Mouse (Mus musculus) heart, adult 2 months (tissue): ENCODE measurements around the gene Wdr18. TPM values are rescaled to one million over a fixed set of nuclear protein-coding genes. Genes with fewer than 3 reads are reported as not detected.

Source experiments
- DNase-seq, 2 experiments: peaks; one replicate each; pipeline ENCODE4 v3.0.0; 2021
- H3K27ac ChIP-seq: fragments of 200-600 bp; 2 replicates; pipeline ENCODE4 v1.8.1; 2022
- H3K27me3 ChIP-seq: fragments of 200-500 bp; 2 replicates; pipeline ENCODE4 v1.6.1; 2012; ENCODE audit warnings: mild to moderate bottlenecking, low read length, inconsistent platforms, mixed read lengths; ENCODE audit not compliant: control insufficient read depth, insufficient read depth
- H3K36me3 ChIP-seq: fragments of 200-500 bp; 2 replicates; pipeline ENCODE4 v1.6.1; 2012; ENCODE audit warnings: low read length, inconsistent platforms; ENCODE audit not compliant: control insufficient read depth, insufficient read depth
- H3K4me1 ChIP-seq: fragments of 200-500 bp; 2 replicates; pipeline ENCODE4 v1.6.1; 2011; ENCODE audit warnings: low read length; ENCODE audit not compliant: control insufficient read depth, insufficient read depth
- H3K4me3 ChIP-seq: fragments of 200-600 bp; 2 replicates; pipeline ENCODE4 v1.8.1; 2022
- H3K79me2 ChIP-seq: fragments of 200-500 bp; replicated peaks from 2 replicates; pipeline ENCODE4 v1.6.1; 2012; ENCODE audit warnings: mild to moderate bottlenecking, inconsistent platforms, low read length, moderate library complexity, mixed read lengths; ENCODE audit not compliant: control insufficient read depth, insufficient read depth
- H3K9ac ChIP-seq: fragments of 200-500 bp; 2 replicates; pipeline ENCODE4 v1.6.1; 2012; ENCODE audit warnings: low read depth, mild to moderate bottlenecking, control low read depth, inconsistent platforms, low read length, mixed read lengths
- CTCF ChIP-seq: fragments of 200-600 bp; IDR thresholded peaks from 2 replicates; pipeline ENCODE4 v1.8.1; 2022; ENCODE audit warnings: antibody characterized with exemption, mild to moderate bottlenecking, moderate library complexity
- EP300 ChIP-seq: fragments of 200-500 bp; IDR thresholded peaks from 2 replicates; pipeline ENCODE4 v1.6.1; 2011; ENCODE audit warnings: low read depth, low read length, control low read depth; ENCODE audit not compliant: insufficient read depth
- POLR2A ChIP-seq: fragments of 200-500 bp; IDR thresholded peaks from 2 replicates; pipeline ENCODE4 v1.6.1; 2011; ENCODE audit warnings: mild to moderate bottlenecking, low read depth, low read length, control low read depth; ENCODE audit not compliant: insufficient read depth
- WGBS: fragments of 180-500 bp; shearing (Covaris S2); methylation state at CpG from one replicate; pipeline ENCODE4 v1.1.7; 2018; 5-methylcytosine and 5-hydroxymethylcytosine counted together
- intact Hi-C: fragments of 180-260 bp; cut with DNase I; formaldehyde crosslinking; loops from one replicate; pipeline ENCODE4 v1.15.1; 2025
- polyA plus RNA-seq: library from polyadenylated mRNA; depleted of rRNA; stranded (reverse); fragments of >200 nt; gene quantifications from 2 replicates; pipeline ENCODE4 v1.2.3, GENCODE M21; 2012
- total RNA-seq, 2 experiments: library from RNA; stranded (reverse); gene quantifications; 2 replicates each; pipeline ENCODE4 v1.2.3; 2021

Gene Wdr18
- total and polyA plus RNA-seq, 3 experiments = 27.8 to 32.2 (median 29.4) TPM

GRCm38 (mm10) chr10:79960671-79961294, 831 bp downstream of the Wdr18 start:
- H3K27ac ChIP-seq = no peak overlapping the region; the same call in 1 of the 2 replicates
- peaks cover 5% of the 10 kb centered on the region; the same call in 1 of the 2 replicates for H3K4me1 ChIP-seq
- no peak for TF ChIP-seq CTCF
- TF ChIP-seq POLR2A = no peak
- no peaks in the 10 kb centered on the region for H3K27me3 ChIP-seq
- intact Hi-C loops = loop anchor here (1.0 to 2.0 kb wide), 2 partner anchors 23 to 180 kb away; partner anchors contain the start of gene Cbarp
- DNase-seq = no peak
- H3K79me2 ChIP-seq = no peaks in the 10 kb centered on the region
- H3K36me3 ChIP-seq = no peaks in the 10 kb centered on the region
- H3K4me3 ChIP-seq = peak overlapping the region; percentile 95
- 13% methylated on average over 10 of the region's 10 CpGs for WGBS
- H3K9ac ChIP-seq = peak overlapping the region; percentile 72

GRCm38 (mm10) chr10:79964727-79965126, 4.8 kb downstream of the Wdr18 start:
- Histone ChIP-seq H3K36me3 (no peaks in the 10 kb centered on the region), H3K9ac (no peak overlapping the region), H3K79me2 (no peaks in the 10 kb centered on the region), H3K4me3 (no peak overlapping the region), H3K27ac (no peak overlapping the region), H3K27me3 (no peaks in the 10 kb centered on the region), H3K4me1 (peaks cover 4% of the 10 kb centered on the region; the same call in 1 of the 2 replicates)
- 95% methylated on average over 7 of the region's 7 CpGs for WGBS
- TF ChIP-seq CTCF = no peak
- TF ChIP-seq POLR2A = no peak
- no peak for TF ChIP-seq EP300
- intact Hi-C loops = no loop called here
- no peak for DNase-seq

GRCm38 (mm10) chr10:79965325-79965724, 5.4 kb downstream of the Wdr18 start:
- Histone ChIP-seq H3K79me2 (no peaks in the 10 kb centered on the region), H3K4me3 (no peak overlapping the region), H3K27ac (no peak overlapping the region), H3K9ac (no peak overlapping the region), H3K27me3 (no peaks in the 10 kb centered on the region), H3K4me1 (peaks cover 4% of the 10 kb centered on the region; the same call in 1 of the 2 replicates), H3K36me3 (no peaks in the 10 kb centered on the region)
- intact Hi-C loops = no loop called here
- no peak for DNase-seq
- no peak for TF ChIP-seq EP300
- no peak for TF ChIP-seq CTCF
- WGBS = 81% methylated on average over 5 of the region's 5 CpGs

- Histone ChIP-seq H3K36me3 (no peaks in the 10 kb centered on the region), H3K9ac (no peak overlapping the region), H3K79me2 (no peaks in the 10 kb centered on the region), H3K4me3 (no peak overlapping the region), H3K4me1 (no peaks in the 10 kb centered on the region), H3K27ac (peak overlapping the region; percentile 78), H3K27me3 (peaks cover 7% of the 10 kb centered on the region)
- 79% methylated on average over 5 of the region's 5 CpGs for WGBS
- peak in 1 of 2 experiments; percentile 73 for DNase-seq
- TF ChIP-seq CTCF (no peak), POLR2A (no peak), EP300 (0 out of 2 replicates have a peak, but pooled peaks have one; percentile 27)
- intact Hi-C loops = no loop called here
These were observed 7.0 kb downstream of the Wdr18 start for GRCm38 (mm10) chr10:79966886-79967400.

GRCm38 (mm10) chr10:79968181-79968580, 8.2 kb downstream of the Wdr18 start:
- no peak for DNase-seq
- no peaks in the 10 kb centered on the region for H3K36me3 ChIP-seq

GRCm38 (mm10) chr10:79969124-79969568, 9.2 kb downstream of the Wdr18 start:
- no peak overlapping the region for H3K27ac ChIP-seq
- H3K79me2 ChIP-seq = no peaks in the 10 kb centered on the region
- no peaks in the 10 kb centered on the region for H3K4me1 ChIP-seq
- 33% methylated on average over 3 of the region's 3 CpGs for WGBS
- TF ChIP-seq EP300 (no peak), CTCF (no peak), POLR2A (no peak)
- DNase-seq = no peak
- H3K36me3 ChIP-seq = no peaks in the 10 kb centered on the region
- no peak overlapping the region for H3K4me3 ChIP-seq
- peaks cover 7% of the 10 kb centered on the region for H3K27me3 ChIP-seq
- intact Hi-C loops = no loop called here
- H3K9ac ChIP-seq = no peak overlapping the region

More at GRCm38 (mm10) chr10:79968181-79968580, 8.2 kb downstream of the Wdr18 start:
- no peak overlapping the region for H3K27ac ChIP-seq
- no peak overlapping the region for H3K4me3 ChIP-seq
- peaks cover 7% of the 10 kb centered on the region for H3K27me3 ChIP-seq
- no peak overlapping the region for H3K9ac ChIP-seq
- intact Hi-C loops = no loop called here
- H3K79me2 ChIP-seq = no peaks in the 10 kb centered on the region
- no peaks in the 10 kb centered on the region for H3K4me1 ChIP-seq
- 78% methylated on average over 1 of the region's 1 CpGs for WGBS
- TF ChIP-seq CTCF (no peak), POLR2A (no peak), EP300 (no peak)
